Mouse (Mus musculus) gastrocnemius, postnatal 25 days (tissue): ENCODE results near the gene Smpd2. TPM values are rescaled to one million over a fixed set of nuclear protein-coding genes. Genes with fewer than 3 reads are reported as not detected.
A peak's percentile ranks its signal among the peaks of the same experiment; 100 is the strongest.

Experiments used
- DNase-seq: peaks from one replicate; pipeline ENCODE4 v3.0.0; 2022
- long read RNA-seq, 2 experiments: library from polyadenylated mRNA; stranded (forward); transcript quantifications; one replicate each; pipeline ENCODE4 v2.0.0; 2021
- total RNA-seq, 2 experiments: library from RNA; stranded (reverse); gene quantifications; 1 replicate in 1 of 2; 2 replicates in 1 of 2; pipeline ENCODE4 v1.2.3; 2021

Gene Smpd2
- total RNA-seq = 10 to 100 TPM in 1 of 2 experiments, 1 to 10 TPM in 1; 9.5 to 12.0 TPM
- long read RNA-seq, experiment 1, transcript Smpd2-201 (10 exons, 1,602 nt) = major isoform, 7 of 10 reads
- long read RNA-seq, experiment 1, partial matches to known transcripts = 2 of 10 reads
- long read RNA-seq, experiment 1, other reads (novel, unspliced or antisense) = 1 of 10 reads
- long read RNA-seq, experiment 2, transcript Smpd2-201 (10 exons, 1,602 nt) = major isoform, 14 of 18 reads
- long read RNA-seq, experiment 2, partial matches to known transcripts = 1 of 18 reads
- long read RNA-seq, experiment 2, other reads (novel, unspliced or antisense) = 3 of 18 reads

DNA sequence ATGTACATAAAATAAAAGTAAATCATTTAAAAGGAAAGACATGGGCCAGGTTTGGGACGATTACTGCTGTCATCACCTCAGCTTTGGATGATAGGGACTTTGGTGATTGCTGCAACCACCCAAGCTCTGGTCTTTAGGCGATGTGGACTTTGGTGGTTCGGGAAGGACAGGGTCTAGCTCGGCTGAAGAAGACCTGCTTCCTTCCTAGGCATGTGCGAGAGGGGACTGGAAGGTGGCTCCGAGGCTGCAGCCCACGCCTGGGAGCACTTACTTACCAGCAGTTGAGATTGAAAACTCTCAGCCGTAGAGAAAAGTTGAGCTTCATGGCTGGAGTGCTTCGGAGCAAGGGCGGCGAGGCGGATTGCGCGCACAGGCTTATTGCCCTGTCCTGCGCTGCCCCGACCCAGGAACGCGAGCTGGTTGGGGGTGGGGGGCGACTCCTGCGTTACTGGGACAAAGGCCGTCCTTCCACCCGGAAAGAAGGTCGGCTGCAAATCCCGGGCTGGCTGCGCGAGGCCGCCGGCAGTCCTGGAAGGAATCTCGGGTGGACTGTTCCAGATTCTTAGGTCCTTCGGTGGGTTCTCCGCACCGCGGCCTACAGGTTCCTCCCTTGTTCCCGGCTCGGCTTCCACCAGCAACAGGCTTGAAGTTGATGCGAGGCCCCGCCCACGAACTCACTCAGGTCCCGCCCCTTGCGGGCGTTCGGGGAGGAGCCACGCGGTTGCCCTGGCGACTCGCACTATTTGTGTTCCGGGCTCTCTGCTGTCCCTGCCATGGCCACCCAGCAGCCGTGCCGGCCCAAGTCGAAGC, at the start of gene Smpd2, which contains the start of gene Ppil6:
Smpd2 (minus strand) TSS at position 662 of the 810 bp plus-strand sequence.
Ppil6 (plus strand) TSS at position 732 of the 810 bp plus-strand sequence.
- DNase-seq = peak; percentile 94

GRCm38 (mm10) chr10:41538986-41539385, 48.8 kb upstream of the Smpd2 start:
- no peak for DNase-seq

- DNase-seq = no peak
These were observed 47.8 kb upstream of the Smpd2 start for GRCm38 (mm10) chr10:41537983-41538330.

GRCm38 (mm10) chr10:41537226-41537982, 47.2 kb upstream of the Smpd2 start:
- no peak for DNase-seq

DNA sequence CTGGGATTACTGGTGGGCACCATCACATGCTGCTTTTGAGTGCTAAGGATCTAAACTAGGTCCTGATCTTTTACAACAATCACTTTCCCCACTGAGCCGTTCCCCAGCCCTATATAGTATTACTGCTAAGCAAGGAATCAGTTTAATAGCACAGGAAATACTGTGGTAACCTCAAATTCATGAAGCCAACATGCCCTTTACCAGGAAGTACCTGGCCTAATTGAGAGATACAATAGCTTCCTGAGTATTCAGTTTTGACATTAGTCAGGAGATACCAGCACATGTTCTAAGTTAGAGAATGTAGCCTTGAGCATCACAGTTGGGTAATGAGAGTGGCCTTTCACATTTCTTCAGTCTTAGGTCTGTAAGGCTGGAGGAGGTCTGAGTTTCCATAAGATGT, 46.5 kb upstream of the Smpd2 start:
- DNase-seq = no peak

GRCm38 (mm10) chr10:41535991-41536390, 45.8 kb upstream of the Smpd2 start:
- DNase-seq = no peak

DNA sequence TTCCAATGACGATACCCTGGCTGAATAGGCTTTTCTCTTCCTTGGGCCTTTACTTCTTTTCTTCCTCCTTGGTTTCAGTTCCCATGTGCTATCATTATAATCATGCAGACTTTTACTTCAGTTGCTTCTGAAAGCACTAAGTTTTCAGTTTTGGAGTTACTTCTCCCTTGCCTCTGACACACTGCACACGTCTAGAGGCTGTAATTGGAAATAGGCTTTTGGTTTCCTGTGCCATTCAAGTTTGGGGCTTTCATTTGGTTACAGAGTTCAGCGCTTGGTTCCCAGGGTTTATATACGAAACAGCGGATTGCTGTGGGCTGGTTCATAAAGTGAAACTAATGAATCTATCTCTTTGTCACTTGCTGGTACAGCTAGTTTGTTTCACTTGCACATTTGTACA, 39.8 kb upstream of the Smpd2 start:
- no peak for DNase-seq

DNA sequence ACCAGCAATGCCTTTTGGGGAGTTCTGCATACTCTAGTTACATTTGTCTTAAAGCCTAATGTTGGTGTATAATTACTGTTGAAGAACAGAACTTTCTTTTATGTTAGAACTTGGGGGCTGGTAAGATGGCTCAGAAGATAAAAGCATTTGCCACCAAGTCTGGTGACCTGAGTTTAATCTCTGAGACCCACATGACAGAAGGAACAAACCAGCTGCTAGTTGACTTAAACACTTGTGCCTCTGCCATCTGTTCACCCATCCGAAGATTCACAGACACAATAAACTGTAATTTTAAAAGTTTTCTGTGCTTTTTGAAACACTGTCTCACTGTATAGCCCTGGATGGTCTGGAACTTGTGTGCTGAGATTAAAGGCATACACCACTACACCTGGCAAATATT, 35.5 kb upstream of the Smpd2 start:
- no peak for DNase-seq

- no peak for DNase-seq
These were observed 33.2 kb upstream of the Smpd2 start for GRCm38 (mm10) chr10:41523386-41523785.

- DNase-seq = no peak
These were observed 30.2 kb upstream of the Smpd2 start for GRCm38 (mm10) chr10:41520410-41520673.

DNA sequence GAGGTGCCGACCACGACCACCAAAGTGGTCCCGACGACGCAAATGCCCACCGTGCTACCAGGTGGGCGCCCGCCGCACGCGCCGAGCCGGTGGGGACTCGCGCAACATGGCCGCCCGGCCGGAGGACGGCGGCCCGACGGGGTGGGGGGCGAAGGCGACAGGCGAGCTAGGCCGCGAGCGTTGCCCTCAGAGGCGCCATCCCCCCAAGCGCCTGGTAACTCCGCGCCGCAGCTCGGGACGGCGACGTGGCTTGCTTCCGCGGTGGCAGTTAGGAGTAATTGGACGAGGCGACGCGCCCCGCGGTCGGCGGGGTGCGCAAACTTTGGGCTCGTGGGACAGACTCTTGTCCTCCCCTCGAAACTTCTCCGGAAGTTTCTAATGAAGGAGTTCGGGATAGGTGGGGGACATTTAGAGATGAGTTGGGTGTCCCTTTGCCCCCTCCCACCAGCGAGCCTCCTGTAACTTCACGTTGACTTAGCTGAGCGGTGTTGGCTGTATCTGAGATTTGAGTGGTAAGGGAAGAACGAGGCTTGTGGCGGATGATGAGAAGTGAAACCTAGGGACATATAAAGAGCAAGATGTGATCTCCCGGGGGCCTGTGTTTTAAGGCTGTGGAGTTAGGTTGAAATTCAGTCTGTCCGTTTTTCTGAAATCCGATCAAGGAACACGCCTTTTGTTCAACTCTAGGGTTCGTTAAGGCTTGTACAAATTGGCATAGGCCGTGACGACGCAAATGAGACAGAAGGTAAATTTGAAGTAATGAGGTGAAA, 29.7 kb upstream of the Smpd2 start:
- no peak for DNase-seq

DNA sequence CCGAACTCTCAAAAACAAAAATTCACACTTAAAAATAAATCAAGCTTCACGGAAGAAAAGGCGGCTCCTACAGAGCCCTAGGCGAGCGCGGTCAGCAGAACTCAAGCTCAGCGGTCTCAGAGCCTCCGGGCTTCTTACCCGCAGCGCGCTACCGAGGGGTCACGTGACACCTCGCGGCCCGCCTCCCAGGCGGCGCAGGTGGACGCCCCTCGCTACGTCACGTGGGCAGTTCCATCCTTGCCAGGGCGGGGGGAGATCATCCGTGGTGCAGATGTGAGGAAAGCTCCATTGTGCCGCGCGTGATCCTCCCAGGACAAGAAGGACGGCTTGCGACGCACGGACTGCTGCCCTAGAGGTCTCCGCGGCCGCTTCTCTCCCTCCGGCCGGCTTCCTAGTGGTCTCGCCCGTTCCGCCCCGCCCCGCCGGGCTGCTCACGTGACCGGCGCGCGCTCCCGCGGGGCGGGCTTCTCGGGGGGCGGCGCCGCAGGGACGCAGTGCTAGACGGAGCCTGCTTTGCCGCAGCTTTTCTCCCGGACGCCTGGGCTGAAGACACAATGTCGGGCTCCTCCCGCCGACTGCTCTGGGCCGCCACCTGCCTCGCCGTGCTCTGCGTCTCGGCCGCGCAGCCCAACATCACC, 28.9 kb upstream of the Smpd2 start, which contains the start of gene Cd164:
Cd164 (plus strand) TSS at position 434 of the 638 bp plus-strand sequence.
- DNase-seq = peak; percentile 90

GRCm38 (mm10) chr10:41518508-41518980, 28.4 kb upstream of the Smpd2 start:
- DNase-seq = peak; percentile 77

- no peak for DNase-seq
These were observed 24.8 kb upstream of the Smpd2 start for GRCm38 (mm10) chr10:41514921-41515320.

GRCm38 (mm10) chr10:41514301-41514700, 24.1 kb upstream of the Smpd2 start:
- DNase-seq = no peak

GRCm38 (mm10) chr10:41509160-41509559, 19.0 kb upstream of the Smpd2 start:
- no peak for DNase-seq

DNA sequence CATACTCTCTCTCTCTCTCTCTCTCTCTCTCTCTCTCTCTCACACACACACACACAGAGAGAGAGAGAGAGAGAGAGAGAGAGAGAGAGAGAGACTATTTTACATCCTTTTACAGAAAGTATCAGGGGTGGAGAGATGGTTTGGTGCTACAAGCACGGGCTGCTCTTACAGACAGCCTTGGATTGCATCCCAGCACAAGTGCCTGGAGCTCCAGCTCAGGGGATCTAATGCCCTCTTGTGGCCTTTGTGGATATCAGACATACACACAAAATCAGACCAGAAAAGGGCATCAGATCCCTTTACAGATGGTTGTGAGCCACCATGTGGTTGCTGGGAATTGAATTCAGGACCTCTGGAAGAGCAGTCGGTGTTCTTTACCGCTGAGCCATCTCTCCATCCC, 15.3 kb upstream of the Smpd2 start:
- DNase-seq = peak; percentile 48

DNA sequence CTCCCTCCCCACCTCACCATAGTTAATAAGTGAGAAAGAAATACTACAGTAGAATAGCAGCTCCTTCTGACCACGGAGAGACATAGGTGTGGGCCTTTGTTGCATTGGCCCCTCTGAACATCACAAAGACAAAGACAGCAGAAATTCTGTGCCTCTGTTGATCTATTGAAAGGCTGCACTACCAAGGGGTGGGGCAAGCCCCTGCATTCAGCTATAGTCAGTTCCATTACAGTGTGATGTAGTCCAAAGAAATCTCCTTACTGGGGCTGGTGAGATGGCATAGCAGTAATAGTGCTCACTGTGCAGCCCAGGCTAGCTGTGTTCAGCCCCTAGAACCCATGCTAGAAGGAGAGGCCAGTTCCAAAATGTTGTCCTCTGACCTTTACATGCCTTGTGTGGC, 14.8 kb upstream of the Smpd2 start:
- DNase-seq = no peak

GRCm38 (mm10) chr10:41500941-41501340, 10.8 kb upstream of the Smpd2 start:
- peak; percentile 69 for DNase-seq

GRCm38 (mm10) chr10:41491111-41491510, 942 bp upstream of the Smpd2 start:
- no peak for DNase-seq

GRCm38 (mm10) chr10:41490518-41490873, 327 bp upstream of the Smpd2 start:
- DNase-seq = no peak

GRCm38 (mm10) chr10:41489294-41489693, 875 bp downstream of the Smpd2 start:
- DNase-seq = no peak
